Mouse (Mus musculus) stomach, postnatal 0 days (tissue): ENCODE data around the gene Wdr31. TPM values are rescaled to one million over a fixed set of nuclear protein-coding genes. Genes with fewer than 3 reads are reported as not detected.

Experiments used
- ATAC-seq: fragments of 200-750 bp; cut with Nextera tagmentation; 2 replicates; pipeline ENCODE4 v1.8.0; 2017; ENCODE audit not compliant: low FRiP score, low TSS enrichment
- DNase-seq: peaks from one replicate; pipeline ENCODE4 v3.0.0-alpha.2; 2016; ENCODE audit warnings: low spot score
- H3K27ac ChIP-seq: fragments of 300-500 bp; sonication (generic); replicated peaks from 2 replicates; pipeline ENCODE4 v1.5.1; 2014; ENCODE audit warnings: mild to moderate bottlenecking, control low read depth
- H3K27me3 ChIP-seq: fragments of 300-500 bp; sonication (generic); 2 replicates; pipeline ENCODE4 v1.6.1; 2014; ENCODE audit warnings: low read length; ENCODE audit not compliant: control insufficient read depth, insufficient read depth
- H3K36me3 ChIP-seq: fragments of 300-500 bp; sonication (generic); 2 replicates; pipeline ENCODE4 v1.6.1; 2014; ENCODE audit warnings: low read length, mixed read lengths; ENCODE audit not compliant: control insufficient read depth, insufficient read depth
- H3K4me1 ChIP-seq: fragments of 300-500 bp; sonication (generic); replicated peaks from 2 replicates; pipeline ENCODE4 v1.6.1; 2014; ENCODE audit warnings: antibody characterized with exemption; ENCODE audit not compliant: control insufficient read depth, insufficient read depth
- H3K4me2 ChIP-seq: fragments of 300-500 bp; sonication (generic); replicated peaks from 2 replicates; pipeline ENCODE4 v1.6.1; 2014; ENCODE audit warnings: low read depth, mild to moderate bottlenecking, control low read depth, moderate library complexity
- H3K4me3 ChIP-seq: fragments of 300-500 bp; sonication (generic); 2 replicates; pipeline ENCODE4 v1.5.1; 2014; ENCODE audit warnings: low read depth, low read length, control low read depth
- H3K9ac ChIP-seq: fragments of 300-500 bp; sonication (generic); 2 replicates; pipeline ENCODE4 v1.6.1; 2014; ENCODE audit warnings: mild to moderate bottlenecking, low read length, control low read depth, mixed read lengths
- H3K9me3 ChIP-seq: fragments of 300-500 bp; sonication (generic); 2 replicates; pipeline ENCODE4 v1.6.1; 2016; ENCODE audit warnings: low read length; ENCODE audit not compliant: control insufficient read depth
- CTCF ChIP-seq: IDR thresholded peaks from 2 replicates; pipeline ENCODE4 v1.5.1; 2016; ENCODE audit warnings: antibody characterized with exemption, low read depth, mild to moderate bottlenecking, moderate library complexity
- EP300 ChIP-seq: optimal IDR thresholded peaks from 2 replicates; pipeline ENCODE3; 2016; ENCODE audit warnings: antibody characterized with exemption
- WGBS: fragments of 180-500 bp; shearing (Covaris S2); extraction: QIAGEN DNeasy Blood & Tissue Kit; methylation state at CpG from one replicate; pipeline ENCODE4 v1.1.7; 2014; 5-methylcytosine and 5-hydroxymethylcytosine counted together
- polyA plus RNA-seq: library from polyadenylated mRNA; unstranded; fragments of >200 nt; fragmentation: Nextera tagmentation; extraction: Ambion mirVana; gene quantifications from 2 replicates; pipeline ENCODE4 v1.2.1, GENCODE M21; 2015

The Wdr31 gene
- polyA plus RNA-seq = 2.3 and 2.7 TPM in 2 replicates

DNA sequence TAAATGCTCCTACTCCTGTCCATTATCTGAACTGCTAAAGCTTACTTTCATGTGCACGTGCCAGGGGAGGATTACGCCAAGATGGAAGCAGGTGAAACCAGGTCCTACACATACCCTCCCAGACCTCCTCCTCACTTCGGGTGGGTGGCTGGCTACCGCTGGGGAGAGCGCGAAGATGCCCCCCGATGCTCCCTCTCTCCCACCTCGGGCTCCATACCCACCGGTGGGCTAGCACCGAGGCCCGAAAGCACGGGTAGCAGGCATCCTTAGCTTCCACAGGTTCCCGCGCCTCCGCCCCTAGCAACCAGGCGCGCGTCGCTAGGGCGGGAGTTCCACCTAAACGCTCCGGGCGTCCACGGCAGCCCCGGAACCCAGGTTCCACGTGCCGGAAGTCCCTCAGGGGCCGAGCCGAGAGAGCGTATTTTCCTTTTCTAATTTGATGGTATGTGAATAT lies at the start of gene Wdr31:
Gene Wdr31 (minus strand): TSS at position 299 of the 454 bp plus-strand sequence.
- no peaks in the 10 kb centered on the region for H3K4me1 ChIP-seq
- ATAC-seq (peak; percentile 94), DNase-seq (peak; percentile 88)
- H3K27me3 ChIP-seq = no peaks in the 10 kb centered on the region
- no peak for TF ChIP-seq CTCF
- H3K36me3 ChIP-seq = no peaks in the 10 kb centered on the region
- peak within 1 kb of the TSS; percentile 77 for H3K4me2 ChIP-seq
- peak within 1 kb of the TSS; percentile 62 for H3K9ac ChIP-seq
- peak within 1 kb of the TSS; percentile 59 for H3K4me3 ChIP-seq
- under 1% methylated on average over 30 of the region's 30 CpGs for WGBS
- no peak within 1 kb of the TSS for H3K27ac ChIP-seq
- no peaks in the 10 kb centered on the region for H3K9me3 ChIP-seq

DNA sequence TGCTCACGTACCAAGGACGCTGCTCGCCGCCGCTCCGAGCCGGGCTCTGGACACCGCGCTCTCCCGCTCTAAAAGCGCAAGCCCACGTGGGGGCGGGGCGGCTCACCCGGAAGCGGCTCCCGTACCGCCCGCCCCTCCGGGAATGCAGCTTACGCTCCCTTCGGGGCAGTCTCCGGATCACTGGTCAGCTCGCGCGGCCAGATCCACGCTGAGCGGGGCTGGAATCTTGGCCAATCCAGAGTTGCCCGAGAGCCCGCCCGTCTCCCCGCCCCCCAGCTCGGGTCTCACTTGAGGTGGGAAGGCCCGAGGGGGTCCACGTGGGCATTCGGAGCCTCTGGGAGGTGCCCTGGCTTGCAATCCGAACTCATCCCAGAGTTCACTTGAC lies 49.1 kb upstream of the Wdr31 start, which contains the start of gene Alad:
Gene Alad (minus strand): TSS at position 70 of the 385 bp plus-strand sequence.
- H3K27me3 ChIP-seq = no peaks in the 10 kb centered on the region
- peak within 1 kb of the TSS; percentile 73 for H3K9ac ChIP-seq
- ATAC-seq (peak; percentile 83), DNase-seq (peak; percentile 93)
- peaks cover 8% of the 10 kb centered on the region for H3K4me1 ChIP-seq
- peak; percentile 37; the same call in 1 of the 2 replicates for TF ChIP-seq CTCF
- TF ChIP-seq EP300 = no peak
- H3K4me2 ChIP-seq = peak within 1 kb of the TSS; percentile 72
- peak within 1 kb of the TSS; percentile 54 for H3K4me3 ChIP-seq
- 1% methylated on average over 37 of the region's 37 CpGs for WGBS
- H3K36me3 ChIP-seq = peaks cover 3% of the 10 kb centered on the region; the same call in 1 of the 2 replicates
- peak within 1 kb of the TSS; percentile 91 for H3K27ac ChIP-seq
- no peaks in the 10 kb centered on the region for H3K9me3 ChIP-seq

DNA sequence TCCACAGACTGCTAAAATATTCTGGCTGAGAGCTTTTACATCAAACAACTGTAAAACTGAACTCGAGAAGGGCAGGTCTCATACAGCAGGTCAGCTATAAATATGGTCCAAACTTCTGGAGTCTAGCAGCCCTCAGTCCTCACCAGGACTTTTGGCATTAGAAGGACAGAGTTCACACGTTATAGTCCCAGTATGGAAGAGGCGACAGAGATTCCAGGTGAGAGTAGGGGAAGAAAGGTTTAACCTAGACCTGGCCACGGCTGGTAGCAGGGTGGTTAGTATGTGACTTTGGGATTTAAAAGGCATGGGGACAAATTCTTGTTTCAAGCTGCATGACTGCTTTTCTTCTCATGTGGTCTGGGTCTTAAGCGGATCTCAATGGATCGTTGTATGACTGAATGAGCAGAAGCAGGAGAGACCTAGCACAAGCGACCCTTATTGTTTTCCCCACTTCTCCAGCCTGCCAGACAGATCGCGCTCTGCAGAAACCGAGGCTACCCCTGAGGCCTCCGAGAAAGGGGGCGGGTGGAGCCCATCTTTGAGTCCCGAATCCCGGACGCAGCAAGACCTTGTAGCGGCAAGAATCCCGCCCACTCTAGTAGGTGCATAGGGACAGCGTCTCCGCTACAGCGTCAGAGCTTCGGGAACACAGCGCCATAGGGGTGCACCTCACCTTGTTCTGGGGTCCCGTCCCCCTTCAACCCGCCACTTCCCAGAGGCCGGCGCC lies 48.6 kb upstream of the Wdr31 start:
- Histone ChIP-seq H3K27ac (peak overlapping the region; percentile 91), H3K4me2 (peak overlapping the region; percentile 72), H3K4me1 (peaks cover 8% of the 10 kb centered on the region), H3K27me3 (no peaks in the 10 kb centered on the region), H3K36me3 (peaks cover 3% of the 10 kb centered on the region; the same call in 1 of the 2 replicates), H3K9me3 (no peaks in the 10 kb centered on the region), H3K4me3 (peak overlapping the region; percentile 54), H3K9ac (peak overlapping the region; percentile 73)
- 2% methylated on average over 26 of the region's 26 CpGs for WGBS
- DNase-seq (no peak), ATAC-seq (peak; percentile 51)
- TF ChIP-seq CTCF (no peak), EP300 (no peak)

DNA sequence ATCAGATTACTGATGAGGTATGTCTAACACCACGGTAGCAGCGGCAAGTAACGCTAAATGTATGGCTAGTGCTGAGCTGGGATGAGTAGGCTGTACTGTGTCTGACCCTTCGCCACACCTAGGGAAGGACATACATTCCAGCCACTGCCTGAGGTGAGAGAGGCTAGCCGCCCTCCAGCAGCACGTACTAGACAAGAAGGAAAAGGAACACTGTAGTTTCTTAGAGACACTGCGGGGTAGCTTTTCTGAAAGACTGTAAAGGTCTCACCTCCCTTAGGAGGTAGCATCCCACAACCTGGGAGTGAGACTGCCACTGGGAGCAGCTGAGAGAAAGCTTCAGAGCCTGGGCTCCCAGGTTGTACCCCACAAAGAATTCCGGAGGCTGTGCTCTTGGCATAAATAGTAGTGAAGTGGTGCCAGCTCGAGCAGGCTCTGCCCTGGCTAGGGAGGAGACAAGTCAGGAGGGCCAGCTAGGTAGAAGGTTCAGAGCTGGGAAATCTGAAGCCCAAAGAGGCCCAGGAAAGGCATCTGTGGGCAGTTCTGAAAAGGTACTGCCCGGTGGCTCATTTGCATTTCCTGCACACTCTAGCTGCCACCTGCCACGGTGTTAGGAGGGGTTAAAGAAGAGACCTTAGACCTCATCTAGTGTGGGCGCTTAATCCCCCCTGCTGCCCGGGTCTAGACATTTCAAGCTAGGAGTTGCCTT lies 47.9 kb upstream of the Wdr31 start:
- H3K4me2 ChIP-seq = peak overlapping the region; percentile 72
- H3K27ac ChIP-seq = peak overlapping the region; percentile 91
- peak overlapping the region; percentile 73 for H3K9ac ChIP-seq
- TF ChIP-seq EP300 = no peak
- TF ChIP-seq CTCF = no peak
- ATAC-seq (peak; percentile 75), DNase-seq (peak; percentile 74)
- H3K36me3 ChIP-seq = peaks cover 3% of the 10 kb centered on the region; the same call in 1 of the 2 replicates
- H3K4me3 ChIP-seq = peak overlapping the region; percentile 54
- H3K9me3 ChIP-seq = no peaks in the 10 kb centered on the region
- WGBS = 27% methylated on average over 13 of the region's 13 CpGs
- peaks cover 6% of the 10 kb centered on the region for H3K4me1 ChIP-seq
- no peaks in the 10 kb centered on the region for H3K27me3 ChIP-seq

DNA sequence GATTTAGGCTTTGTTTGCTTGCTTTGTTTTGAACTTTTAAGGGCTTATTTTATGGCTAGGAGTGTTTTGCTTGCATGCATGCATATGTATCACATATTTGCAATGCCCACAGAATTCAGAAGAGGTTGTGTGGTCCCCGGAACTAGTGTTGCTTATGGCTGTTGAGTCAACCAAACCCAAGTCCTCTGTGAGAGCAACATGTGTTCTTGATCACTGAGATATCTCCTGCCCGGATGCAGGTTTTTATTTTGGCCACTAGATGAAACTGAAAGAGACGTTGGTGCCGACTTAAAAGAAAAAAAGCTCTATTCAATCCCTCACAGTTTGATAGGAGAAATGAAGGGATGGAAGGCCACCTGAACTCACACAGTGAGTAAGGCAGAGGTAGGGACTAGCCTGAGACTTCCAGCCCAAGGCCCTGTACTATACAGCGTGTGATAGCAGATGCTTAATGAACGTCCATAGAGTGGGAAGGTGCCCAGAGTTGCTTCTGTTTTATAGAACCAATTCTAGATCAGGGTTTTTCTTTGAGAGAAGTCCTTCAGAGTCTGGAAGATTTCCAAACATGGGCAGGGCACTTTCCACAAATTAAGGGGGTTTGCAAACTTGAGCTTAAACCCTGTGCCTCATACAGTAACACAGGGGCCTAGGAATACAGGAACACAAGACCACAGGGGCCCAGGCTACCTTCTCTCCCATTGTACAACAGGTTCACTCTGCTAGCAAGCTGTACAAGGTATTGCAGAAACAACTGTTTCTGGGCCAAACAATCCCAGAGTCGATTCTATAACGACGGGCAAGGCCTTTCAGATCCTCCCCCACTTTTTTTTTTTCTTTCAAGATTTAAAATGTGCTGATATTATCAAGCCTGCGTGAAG lies 47.1 kb upstream of the Wdr31 start:
- Histone ChIP-seq H3K27me3 (no peaks in the 10 kb centered on the region), H3K4me3 (peak overlapping the region; percentile 54), H3K36me3 (peaks cover 6% of the 10 kb centered on the region; the same call in 1 of the 2 replicates), H3K4me2 (peak overlapping the region; percentile 72), H3K9me3 (no peaks in the 10 kb centered on the region), H3K4me1 (peaks cover 6% of the 10 kb centered on the region), H3K9ac (peak overlapping the region; percentile 73), H3K27ac (peak overlapping the region; percentile 91)
- DNase-seq (no peak), ATAC-seq (no peak)
- TF ChIP-seq EP300 (no peak), CTCF (no peak)
- 53% methylated on average over 10 of the region's 10 CpGs for WGBS
